Mouse (Mus musculus): ENCODE results near the gene Tmem126a. TPM values are rescaled to one million over a fixed set of nuclear protein-coding genes. Genes with fewer than 3 reads are reported as not detected.

Gene Tmem126a
- polyA plus RNA-seq, 1 experiment from 2014 or later: 128 TPM

DNA sequence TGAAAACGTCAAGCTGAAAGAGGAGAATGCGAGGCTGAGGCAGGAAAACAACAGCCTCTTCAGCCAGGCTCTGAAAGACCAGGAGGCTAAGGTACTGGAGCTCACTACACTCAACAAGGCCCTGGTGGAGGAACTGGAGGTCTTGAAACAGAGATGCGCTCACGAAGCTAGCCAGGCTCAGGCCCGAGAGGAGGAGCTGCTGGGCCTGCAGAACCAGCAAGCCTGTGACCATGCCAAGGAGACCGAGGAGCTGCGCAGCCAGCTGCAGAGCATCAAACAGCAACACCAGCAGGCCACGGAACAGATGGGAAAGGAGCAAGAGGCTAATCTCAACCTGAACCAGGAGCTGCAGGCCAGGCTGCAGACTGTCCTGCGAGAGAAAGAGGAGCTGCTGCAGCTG is 30.0 kb downstream of the Tmem126a start:
- Histone ChIP-seq H3K4me3 (ENCODE audit: low read depth, low read length) (peak overlapping the region; percentile 34), H3K27ac (ENCODE audit: low read length) (no peak overlapping the region), H3K9ac (ENCODE audit: low read depth, low read length) (peak overlapping the region; percentile 27; the same call in 1 of the 2 replicates), H3K4me1 (ENCODE audit: control insufficient read depth, insufficient read depth, low read length) (peaks cover 5% of the 10 kb centered on the region; the same call in 1 of the 2 replicates), H3K27me3 (ENCODE audit: control insufficient read depth, insufficient read depth, low read depth, low read length) (no peaks in the 10 kb centered on the region), H3K4me2 (ENCODE audit: low read length) (peak overlapping the region; percentile 80), H3K9me3 (replicated peaks; ENCODE audit: control insufficient read depth, low read length, poor library complexity, severe bottlenecking) (no peaks in the 10 kb centered on the region), H3K36me3 (ENCODE audit: control insufficient read depth, insufficient read depth, low read length) (no peaks in the 10 kb centered on the region)
- WGBS: 72% methylated on average over 9 of the region's 9 CpGs
- ATAC-seq: no peak

DNA sequence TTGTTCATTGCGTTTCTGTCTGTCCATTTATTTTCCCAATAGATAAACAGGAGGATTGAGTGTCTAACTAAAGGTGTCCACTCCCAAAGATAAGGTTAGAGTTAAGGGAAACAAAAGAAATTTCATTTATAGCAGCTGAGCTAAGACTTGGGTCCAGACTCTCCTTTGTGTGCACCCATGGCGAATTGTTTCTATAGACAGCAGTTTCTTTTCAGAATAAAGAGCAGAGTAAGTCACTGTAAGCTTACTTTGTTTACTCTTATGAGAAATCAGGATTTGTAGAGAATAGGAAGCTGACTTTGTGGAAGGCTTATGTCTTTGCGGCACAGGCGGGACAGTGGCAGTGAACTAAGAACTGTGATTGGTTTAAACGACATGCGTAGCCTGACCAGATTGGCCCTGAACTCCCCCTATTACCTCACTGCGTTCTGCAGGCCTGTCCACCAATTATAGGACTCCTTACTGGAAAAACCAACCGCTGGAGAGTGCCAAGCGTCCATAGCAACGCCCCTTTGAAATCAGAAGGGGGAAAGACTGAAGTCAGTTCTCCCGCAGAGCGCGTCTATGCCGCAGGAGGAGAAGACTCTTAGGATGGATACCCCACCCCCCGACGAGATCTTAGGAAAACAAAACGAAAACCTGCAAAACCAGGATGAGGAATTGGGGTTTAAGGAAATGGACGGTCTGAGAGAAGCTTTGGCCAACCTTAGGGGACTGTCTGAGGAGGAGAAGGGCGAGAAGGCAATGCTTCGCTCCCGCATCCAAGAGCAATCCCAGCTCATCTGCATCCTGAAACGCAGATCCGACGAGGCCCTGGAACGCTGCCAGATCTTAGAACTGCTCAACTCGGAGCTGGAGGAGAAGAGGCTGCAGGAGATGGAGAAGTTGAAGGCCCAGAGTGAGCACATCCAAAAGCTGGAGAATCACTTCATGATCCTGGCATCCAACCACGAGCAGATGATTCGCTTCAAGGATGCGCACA is 30.7 kb downstream of the Tmem126a start, which contains the start of gene Ccdc89:
TSS of gene Ccdc89 (plus strand) at position 558 of the 982 bp plus-strand sequence.
- peak within 1 kb of the TSS; percentile 80 for H3K4me2 ChIP-seq (ENCODE audit: low read length)
- peak; percentile 100 for ATAC-seq
- H3K36me3 ChIP-seq (ENCODE audit: control insufficient read depth, insufficient read depth, low read length): no peaks in the 10 kb centered on the region
- WGBS: 22% methylated on average over 29 of the region's 29 CpGs
- 0 out of 2 replicates have a peak within 1 kb of the TSS, but pooled peaks have one; percentile 41 for H3K27ac ChIP-seq (ENCODE audit: low read length)
- H3K9ac ChIP-seq (ENCODE audit: low read depth, low read length): peak within 1 kb of the TSS; percentile 49
- H3K4me3 ChIP-seq (ENCODE audit: low read depth, low read length): peak within 1 kb of the TSS; percentile 34
- no peaks in the 10 kb centered on the region for H3K9me3 ChIP-seq (replicated peaks; ENCODE audit: control insufficient read depth, low read length, poor library complexity, severe bottlenecking)
- H3K27me3 ChIP-seq (ENCODE audit: control insufficient read depth, insufficient read depth, low read depth, low read length): no peaks in the 10 kb centered on the region
- peaks cover 5% of the 10 kb centered on the region; the same call in 1 of the 2 replicates for H3K4me1 ChIP-seq (ENCODE audit: control insufficient read depth, insufficient read depth, low read length)

DNA sequence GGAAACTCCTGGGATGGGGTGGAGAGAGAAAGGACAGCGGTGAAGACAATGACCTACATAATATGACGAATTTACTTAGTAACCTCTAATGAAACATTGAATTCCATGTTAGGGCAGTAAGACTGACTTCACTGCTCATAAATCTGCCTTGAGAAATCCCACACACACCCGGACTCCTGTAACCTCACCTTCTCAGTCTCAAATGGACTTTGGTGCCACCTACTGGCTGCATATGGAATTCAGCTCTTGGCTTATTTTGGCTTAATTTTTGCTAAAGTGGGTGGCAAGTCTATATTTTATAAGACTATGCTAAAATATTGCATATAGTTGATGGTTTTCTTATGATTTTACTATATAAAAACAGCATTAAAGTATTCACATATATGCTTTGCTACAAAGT is 47.1 kb downstream of the Tmem126a start:
- H3K4me2 ChIP-seq (ENCODE audit: low read length): no peak overlapping the region
- 47% methylated on average over 3 of the region's 3 CpGs for WGBS
- no peaks in the 10 kb centered on the region for H3K27me3 ChIP-seq (ENCODE audit: control insufficient read depth, insufficient read depth, low read depth, low read length)
- H3K9ac ChIP-seq (ENCODE audit: low read depth, low read length): no peak overlapping the region
- no peaks in the 10 kb centered on the region for H3K36me3 ChIP-seq (ENCODE audit: control insufficient read depth, insufficient read depth, low read length)
- no peak overlapping the region for H3K27ac ChIP-seq (ENCODE audit: low read length)
- H3K9me3 ChIP-seq (replicated peaks; ENCODE audit: control insufficient read depth, low read length, poor library complexity, severe bottlenecking): no peaks in the 10 kb centered on the region
- H3K4me1 ChIP-seq (ENCODE audit: control insufficient read depth, insufficient read depth, low read length): no peaks in the 10 kb centered on the region
- 0 out of 2 replicates have a peak, but pooled peaks have one; percentile 21 for ATAC-seq
- H3K4me3 ChIP-seq (ENCODE audit: low read depth, low read length): no peak overlapping the region

Other genes with a start within 250 kb of the Tmem126a start
- gene Ccdc83, start 191.5 kb downstream of the Tmem126a start, polyA plus RNA-seq (2015; fragmentation: Nextera tagmentation; extraction: Ambion mirVana): not detected in 2 replicates
- 8.4 and 8.7 TPM in 2 replicates for gene Sytl2, start 155.0 kb downstream of the Tmem126a start, polyA plus RNA-seq (2015; fragmentation: Nextera tagmentation; extraction: Ambion mirVana)
- gene Ccdc89, start 30.7 kb downstream of the Tmem126a start, polyA plus RNA-seq (2015; fragmentation: Nextera tagmentation; extraction: Ambion mirVana): 2.1 and 2.4 TPM in 2 replicates
- 27.8 and 36.1 TPM in 2 replicates for gene Crebzf, start 14.5 kb downstream of the Tmem126a start, polyA plus RNA-seq (2015; fragmentation: Nextera tagmentation; extraction: Ambion mirVana)
- 46.0 and 47.9 TPM in 2 replicates for gene Tmem126b, start 18.8 kb upstream of the Tmem126a start, polyA plus RNA-seq (2015; fragmentation: Nextera tagmentation; extraction: Ambion mirVana)
- gene Dlg2, start 19.4 kb upstream of the Tmem126a start, polyA plus RNA-seq (2015; fragmentation: Nextera tagmentation; extraction: Ambion mirVana): 27.1 and 28.8 TPM in 2 replicates

All from midbrain, embryonic 16.5 days (tissue).